8 mouse cellular contexts compared by ENCODE assay signal in genomic region chr11:61683907-61684731, GRCm38 (mm10). TPM values are rescaled to one million over a fixed set of nuclear protein-coding genes. Genes with fewer than 3 reads are reported as not detected.
A peak's percentile ranks its signal among the peaks of the same experiment; 100 is the strongest.
DNase-seq lines count a peak whose midpoint lies in the region; ATAC-seq and TF ChIP-seq lines count a peak whose summit lies in the region.

Gene Fam83g, plus strand, starts transcription at chr11:61684091.

- H3K36me3 ChIP-seq in E14TG2a.4 (ENCODE audit: insufficient read depth, low read length), result 0 out of 2 replicates have a peak, but pooled peaks cover 5% of the 10 kb centered on the region
- H3K36me3 ChIP-seq in intestine, postnatal 0 days (ENCODE audit: control insufficient read depth, insufficient read depth), result peaks cover 4% of the 10 kb centered on the region; the same call in 1 of the 2 replicates
- H3K36me3 ChIP-seq in neural tube, embryonic 15.5 days, result no peaks in the 10 kb centered on the region

- WGBS in intestine, postnatal 0 days, result 1% methylated on average over 75 of the region's 76 CpGs
- 1% methylated on average over 74 of the region's 76 CpGs for WGBS in neural tube, embryonic 15.5 days

- peak within 1 kb of the TSS; percentile 95 for H3K27ac ChIP-seq in intestine, postnatal 0 days (ENCODE audit: low read depth, low read length)
- no peak within 1 kb of the TSS for H3K27ac ChIP-seq in neural tube, embryonic 15.5 days (replicated peaks)

- ATAC-seq in intestine, postnatal 0 days, result peak; percentile 84
- no peak for ATAC-seq in neural tube, embryonic 15.5 days (ENCODE audit: low FRiP score)

- no peak for TF ChIP-seq CTCF in E14TG2a.4 (conservative IDR thresholded peaks at IDR 0.05; ENCODE audit: low read length)
- no peak for TF ChIP-seq CTCF in intestine, postnatal 0 days (IDR thresholded peaks at IDR 0.05; ENCODE audit: low read depth)

- peak within 1 kb of the TSS; percentile 80 for H3K4me3 ChIP-seq in E14TG2a.4 (replicated peaks; ENCODE audit: low read length)
- peak within 1 kb of the TSS; percentile 52 for H3K4me3 ChIP-seq in intestine, postnatal 0 days (ENCODE audit: low read depth, low read length)
- peak within 1 kb of the TSS; percentile 36 for H3K4me3 ChIP-seq in neural tube, embryonic 15.5 days (replicated peaks)

- peak within 1 kb of the TSS; percentile 69 for H3K9ac ChIP-seq in intestine, postnatal 0 days (ENCODE audit: low read depth, low read length)
- no peak within 1 kb of the TSS for H3K9ac ChIP-seq in neural tube, embryonic 15.5 days (replicated peaks)

- intact Hi-C loops in left cerebral cortex, postnatal 25 days (cut with DNase I), result no loop called here

- peak; percentile 72 for DNase-seq in embryo, embryonic 10 days (ENCODE audit: low spot score)
- DNase-seq in heart, adult 11 months, result peak; percentile 96
- peak; percentile 79 to 86 for DNase-seq in lung, adult 18-20 months
- DNase-seq in urinary bladder, adult 18-20 months (ENCODE audit: low spot score in 2 of 2), result peak; percentile 75 to 91
- no peak for DNase-seq in left cerebral cortex, postnatal 25 days (ENCODE audit: low spot score in 2 of 2)

- no peaks in the 10 kb centered on the region for H3K9me3 ChIP-seq in E14TG2a.4 (ENCODE audit: low read length)
- H3K9me3 ChIP-seq in intestine, postnatal 0 days (ENCODE audit: control insufficient read depth), result no peaks in the 10 kb centered on the region
- no peaks in the 10 kb centered on the region for H3K9me3 ChIP-seq in neural tube, embryonic 15.5 days (replicated peaks)

- peaks cover 43% of the 10 kb centered on the region for H3K4me1 ChIP-seq in E14TG2a.4 (replicated peaks; ENCODE audit: low read depth, low read length)
- peaks cover 8% of the 10 kb centered on the region; the same call in 1 of the 2 replicates for H3K4me1 ChIP-seq in intestine, postnatal 0 days (replicated peaks; ENCODE audit: control insufficient read depth, insufficient read depth, low read length)
- peaks cover 10% of the 10 kb centered on the region for H3K4me1 ChIP-seq in neural tube, embryonic 15.5 days

- H3K4me2 ChIP-seq in intestine, postnatal 0 days (replicated peaks; ENCODE audit: low read depth), result peak within 1 kb of the TSS; percentile 81
- peak within 1 kb of the TSS; percentile 56 for H3K4me2 ChIP-seq in neural tube, embryonic 15.5 days

- peaks cover 52% of the 10 kb centered on the region for H3K27me3 ChIP-seq in E14TG2a.4 (ENCODE audit: insufficient read depth, low read length)
- no peaks in the 10 kb centered on the region for H3K27me3 ChIP-seq in intestine, postnatal 0 days (replicated peaks; ENCODE audit: control insufficient read depth, insufficient read depth, low read length)
- peaks cover 37% of the 10 kb centered on the region for H3K27me3 ChIP-seq in neural tube, embryonic 15.5 days (replicated peaks)

RNA-seq across cellular contexts. Expression of gene Fam83g, which starts in this region (rescaled TPM):
- 20.7 and 21.9 TPM in 2 replicates for polyA plus RNA-seq in intestine, postnatal 0 days (2015; fragmentation: Nextera tagmentation; extraction: Ambion mirVana)
- 0.27 and 1.1 TPM in 2 replicates for polyA plus RNA-seq in neural tube, embryonic 15.5 days (2015; fragmentation: Nextera tagmentation; extraction: Ambion mirVana)
- total RNA-seq in left cerebral cortex, postnatal 25 days (2021), result not detected

Comparison
In these comparisons a context has a peak if more than half of its experiments do, and no peak if none do; other contexts are left out.
1. RNA of gene Fam83g (polyA plus RNA-seq): 20.7 to 21.9 TPM in intestine, postnatal 0 days; 0.27 to 1.1 TPM in neural tube, embryonic 15.5 days; every median in the first group is over 10 times any median in the second.
2. DNase-seq: peak in embryo, embryonic 10 days (single experiment), heart, adult 11 months (single experiment), lung, adult 18-20 months (2 of 2) and urinary bladder, adult 18-20 months (2 of 2); none in left cerebral cortex, postnatal 25 days (0 of 2).
3. Peak in every context shown above with its lines, with median percentiles within 50 percentile points of each other: H3K4me3 ChIP-seq.